Mouse (Mus musculus): ENCODE measurements at regions not wholly inside any gene's neighbourhood (a gene's known extent, or its start where the extent isn't known, plus 50 kb on each side); places are given as distances from the start of the nearest gene placed in this dataset.
A peak's percentile ranks its signal among the peaks of the same experiment; 100 is the strongest.

GRCm38 (mm10) chr12:118529428-118530361, 228.5 kb upstream of the Sp4 start:
- DNase-seq: no peak

- no peak for DNase-seq
These were observed 220.5 kb upstream of the Sp4 start for GRCm38 (mm10) chr12:118521770-118522169.

GRCm38 (mm10) chr12:118521329-118521728, 220.1 kb upstream of the Sp4 start:
- DNase-seq: no peak

GRCm38 (mm10) chr12:118519801-118520327, 218.6 kb upstream of the Sp4 start:
- no peak for DNase-seq

GRCm38 (mm10) chr12:118510989-118511388, 209.7 kb upstream of the Sp4 start:
- no peak for DNase-seq

- DNase-seq: no peak
These were observed 208.0 kb upstream of the Sp4 start for GRCm38 (mm10) chr12:118508972-118509917.

GRCm38 (mm10) chr12:118500392-118500791, 199.2 kb upstream of the Sp4 start:
- DNase-seq: no peak

GRCm38 (mm10) chr12:118488038-118488437, 186.8 kb upstream of the Sp4 start:
- DNase-seq: no peak

- no peak for DNase-seq
These were observed 185.2 kb upstream of the Sp4 start for GRCm38 (mm10) chr12:118486434-118486833.

- DNase-seq: no peak
These were observed 180.1 kb upstream of the Sp4 start for GRCm38 (mm10) chr12:118481347-118481746.

GRCm38 (mm10) chr12:118474732-118475131, 173.5 kb upstream of the Sp4 start:
- no peak for DNase-seq

GRCm38 (mm10) chr12:118466837-118467236, 165.6 kb upstream of the Sp4 start:
- DNase-seq: no peak

GRCm38 (mm10) chr12:118457493-118458408, 156.5 kb upstream of the Sp4 start:
- peak; percentile 37 to 51 for DNase-seq

GRCm38 (mm10) chr12:118455609-118456008, 154.4 kb upstream of the Sp4 start:
- DNase-seq: no peak

- DNase-seq: no peak
These were observed 138.4 kb upstream of the Sp4 start for GRCm38 (mm10) chr12:118439626-118440025.

GRCm38 (mm10) chr12:118438882-118439281, 137.6 kb upstream of the Sp4 start:
- DNase-seq: no peak

GRCm38 (mm10) chr12:118432703-118433102, 131.5 kb upstream of the Sp4 start:
- DNase-seq: no peak

- DNase-seq: peak; percentile 3 to 5
These were observed 127.1 kb upstream of the Sp4 start for GRCm38 (mm10) chr12:118428384-118428783.

- DNase-seq: no peak
These were observed 114.7 kb upstream of the Sp4 start for GRCm38 (mm10) chr12:118415956-118416355.

- DNase-seq: no peak
These were observed 110.7 kb upstream of the Sp4 start for GRCm38 (mm10) chr12:118411767-118412430.

GRCm38 (mm10) chr12:118410917-118411316, 109.7 kb upstream of the Sp4 start:
- DNase-seq: no peak
